Mouse (Mus musculus) liver, postnatal 0 days (tissue): Measurements from ENCODE around the gene Apoh. TPM values are rescaled to one million over a fixed set of nuclear protein-coding genes. Genes with fewer than 3 reads are reported as not detected.

Experiments used
- ATAC-seq: fragments of 200-750 bp; cut with Nextera tagmentation; 2 replicates; pipeline ENCODE4 v1.8.0; 2017; ENCODE audit warnings: mild to moderate bottlenecking, moderate library complexity
- DNase-seq: peaks from one replicate; pipeline ENCODE4 v3.0.0-alpha.2; 2016
- H3K27ac ChIP-seq: fragments of 300-500 bp; sonication (generic); 2 replicates; pipeline ENCODE4 v1.5.1; 2014; ENCODE audit warnings: antibody characterized with exemption, moderate library complexity, mild to moderate bottlenecking, low read depth
- H3K27me3 ChIP-seq: fragments of 300-500 bp; sonication (generic); 2 replicates; pipeline ENCODE4 v1.6.1; 2014; ENCODE audit warnings: low read length, control low read depth, mixed read lengths; ENCODE audit not compliant: insufficient read depth
- H3K36me3 ChIP-seq: fragments of 300-500 bp; sonication (generic); replicated peaks from 2 replicates; pipeline ENCODE4 v1.6.1; 2014; ENCODE audit warnings: mild to moderate bottlenecking, control low read depth, low read length, moderate library complexity, mixed read lengths; ENCODE audit not compliant: insufficient read depth
- H3K4me1 ChIP-seq: fragments of 300-500 bp; sonication (generic); 2 replicates; pipeline ENCODE4 v1.6.1; 2014; ENCODE audit warnings: antibody characterized with exemption, mild to moderate bottlenecking, control low read depth; ENCODE audit not compliant: insufficient read depth
- H3K4me2 ChIP-seq: fragments of 300-500 bp; sonication (generic); 2 replicates; pipeline ENCODE4 v1.6.1; 2014; ENCODE audit warnings: low read depth, mild to moderate bottlenecking, low read length, moderate library complexity, mixed read lengths
- H3K4me3 ChIP-seq: fragments of 300-500 bp; sonication (generic); 2 replicates; pipeline ENCODE4 v1.5.1; 2014; ENCODE audit warnings: low read depth, low read length
- H3K9ac ChIP-seq: fragments of 300-500 bp; sonication (generic); replicated peaks from 2 replicates; pipeline ENCODE4 v1.6.1; 2014; ENCODE audit warnings: mild to moderate bottlenecking, moderate library complexity
- H3K9me3 ChIP-seq: fragments of 300-500 bp; sonication (generic); 2 replicates; pipeline ENCODE4 v1.6.1; 2016; ENCODE audit warnings: mild to moderate bottlenecking, control low read depth, low read length, mixed read lengths
- CTCF ChIP-seq: sonication (generic); IDR thresholded peaks from 2 replicates; pipeline ENCODE4 v1.5.1; 2016; ENCODE audit warnings: antibody characterized with exemption, low read depth
- EP300 ChIP-seq: IDR thresholded peaks from 2 replicates; pipeline ENCODE4 v1.6.1; 2016; ENCODE audit warnings: antibody characterized with exemption, low read depth, mild to moderate bottlenecking
- WGBS: fragments of 180-500 bp; shearing (Covaris S2); extraction: QIAGEN DNeasy Blood & Tissue Kit; methylation state at CpG from one replicate; pipeline ENCODE4 v1.1.7; 2014; ENCODE audit not compliant: insufficient replicate concordance; 5-methylcytosine and 5-hydroxymethylcytosine counted together
- polyA plus RNA-seq: library from polyadenylated mRNA; unstranded; fragments of >200 nt; fragmentation: Nextera tagmentation; extraction: Ambion mirVana; gene quantifications from 2 replicates; pipeline ENCODE4 v1.2.1, GENCODE M21; 2015

The Apoh gene
- polyA plus RNA-seq, 1 experiment from 2014 or later, result 3,365 TPM

- WGBS, result 67% methylated on average over 4 of the region's 4 CpGs
- Histone ChIP-seq H3K4me2 (no peak overlapping the region), H3K36me3 (no peaks in the 10 kb centered on the region), H3K4me3 (no peak overlapping the region), H3K4me1 (peaks cover 3% of the 10 kb centered on the region; the same call in 1 of the 2 replicates), H3K9ac (no peak overlapping the region), H3K27ac (no peak overlapping the region), H3K9me3 (no peaks in the 10 kb centered on the region), H3K27me3 (no peaks in the 10 kb centered on the region)
- no peak for TF ChIP-seq CTCF
- TF ChIP-seq EP300, result no peak
- DNase-seq, result no peak
- ATAC-seq, result no peak
These were observed 7.6 kb upstream of the Apoh start for GRCm38 (mm10) chr11:108335536-108335935.

- no peak overlapping the region for H3K4me2 ChIP-seq
- no peak overlapping the region for H3K4me3 ChIP-seq
- DNase-seq (no peak), ATAC-seq (no peak)
- peaks cover 3% of the 10 kb centered on the region; the same call in 1 of the 2 replicates for H3K4me1 ChIP-seq
- no peaks in the 10 kb centered on the region for H3K9me3 ChIP-seq
- no peak overlapping the region for H3K27ac ChIP-seq
- TF ChIP-seq CTCF (no peak), EP300 (no peak)
- no peaks in the 10 kb centered on the region for H3K27me3 ChIP-seq
- H3K36me3 ChIP-seq, result no peaks in the 10 kb centered on the region
- 64% methylated on average over 5 of the region's 5 CpGs for WGBS
- H3K9ac ChIP-seq, result no peak overlapping the region
These were observed 6.7 kb upstream of the Apoh start for GRCm38 (mm10) chr11:108336445-108336844.

GRCm38 (mm10) chr11:108340293-108340692 lies 2.9 kb upstream of the Apoh start:
- H3K9ac ChIP-seq, result no peak overlapping the region
- no peak overlapping the region for H3K4me2 ChIP-seq
- no peak overlapping the region for H3K27ac ChIP-seq
- no peaks in the 10 kb centered on the region for H3K9me3 ChIP-seq
- no peaks in the 10 kb centered on the region for H3K36me3 ChIP-seq
- no peak overlapping the region for H3K4me3 ChIP-seq
- DNase-seq (no peak), ATAC-seq (no peak)
- H3K27me3 ChIP-seq, result peaks cover 14% of the 10 kb centered on the region; the same call in 1 of the 2 replicates
- H3K4me1 ChIP-seq, result peaks cover 18% of the 10 kb centered on the region
- TF ChIP-seq EP300 (no peak), CTCF (no peak)
- 64% methylated on average over 4 of the region's 4 CpGs for WGBS

- peak overlapping the region; percentile 94 for H3K4me2 ChIP-seq
- H3K36me3 ChIP-seq, result no peaks in the 10 kb centered on the region
- no peaks in the 10 kb centered on the region for H3K9me3 ChIP-seq
- H3K4me3 ChIP-seq, result no peak overlapping the region
- ATAC-seq (no peak), DNase-seq (no peak)
- H3K9ac ChIP-seq, result no peak overlapping the region
- H3K4me1 ChIP-seq, result peaks cover 15% of the 10 kb centered on the region
- no peak for TF ChIP-seq CTCF
- WGBS, result 35% methylated on average over 8 of the region's 8 CpGs
- H3K27ac ChIP-seq, result no peak overlapping the region
- peaks cover 14% of the 10 kb centered on the region; the same call in 1 of the 2 replicates for H3K27me3 ChIP-seq
These were observed 1.4 kb upstream of the Apoh start for GRCm38 (mm10) chr11:108341783-108342182.

- H3K4me1 ChIP-seq, result peaks cover 15% of the 10 kb centered on the region
- peak within 1 kb of the TSS; percentile 46 for H3K27ac ChIP-seq
- DNase-seq, result peak; percentile 92
- no peak for TF ChIP-seq CTCF
- TF ChIP-seq EP300, result no peak
- H3K36me3 ChIP-seq, result no peaks in the 10 kb centered on the region
- ATAC-seq, result peak; percentile 94
- no peaks in the 10 kb centered on the region for H3K9me3 ChIP-seq
- H3K4me3 ChIP-seq, result peak within 1 kb of the TSS; percentile 75
- WGBS, result under 1% methylated on average over 47 of the region's 63 CpGs
- peaks cover 14% of the 10 kb centered on the region; the same call in 1 of the 2 replicates for H3K27me3 ChIP-seq
- H3K9ac ChIP-seq, result peak within 1 kb of the TSS; percentile 71
- peak within 1 kb of the TSS; percentile 94 for H3K4me2 ChIP-seq
These were observed 772 bp downstream of the Apoh start, which contains the start of gene Prkca for GRCm38 (mm10) chr11:108343789-108344462. Gene Prkca (minus strand): TSS chr11:108343928.

GRCm38 (mm10) chr11:108344759-108345158 lies 1.6 kb downstream of the Apoh start:
- peak overlapping the region; percentile 94; the same call in 1 of the 2 replicates for H3K4me2 ChIP-seq
- no peak overlapping the region for H3K4me3 ChIP-seq
- H3K9ac ChIP-seq, result no peak overlapping the region
- peaks cover 14% of the 10 kb centered on the region; the same call in 1 of the 2 replicates for H3K27me3 ChIP-seq
- no peak for TF ChIP-seq CTCF
- TF ChIP-seq EP300, result no peak
- H3K36me3 ChIP-seq, result no peaks in the 10 kb centered on the region
- H3K4me1 ChIP-seq, result peaks cover 15% of the 10 kb centered on the region
- WGBS, result 70% methylated on average over 8 of the region's 8 CpGs
- DNase-seq, result no peak
- no peaks in the 10 kb centered on the region for H3K9me3 ChIP-seq
- no peak overlapping the region for H3K27ac ChIP-seq
- ATAC-seq, result no peak
